Mouse (Mus musculus): ENCODE results near the gene Gstt4. TPM values are rescaled to one million over a fixed set of nuclear protein-coding genes. Genes with fewer than 3 reads are reported as not detected.
"Not testable (repeated sequence)": the region's sequence is repeated elsewhere in the genome, so short reads cannot be mapped to it uniquely, and the experiment has no call there.

The Gstt4 gene
- total RNA-seq, 2 experiments from 2014 or later: not detected

DNA sequence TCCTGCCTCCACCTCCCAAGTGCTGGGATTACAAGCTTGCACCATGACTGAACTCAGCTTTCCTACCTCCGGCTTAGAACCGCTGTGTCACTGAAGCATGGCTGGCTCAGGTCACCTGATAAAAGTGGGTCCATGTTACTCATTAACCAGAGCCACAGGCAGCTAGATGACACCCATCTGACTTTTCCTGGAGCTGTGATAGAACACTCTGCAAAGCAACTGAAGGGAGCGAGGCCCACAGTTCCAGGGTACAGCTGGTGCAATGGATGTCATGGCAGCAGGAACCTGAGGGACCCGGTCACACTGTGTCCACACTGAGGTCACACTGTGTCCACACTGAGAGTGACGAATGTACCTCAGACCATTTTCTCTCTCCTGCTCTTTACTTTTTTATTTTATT lies 32.5 kb downstream of the Gstt4 start:
- DNase-seq: no peak

DNA sequence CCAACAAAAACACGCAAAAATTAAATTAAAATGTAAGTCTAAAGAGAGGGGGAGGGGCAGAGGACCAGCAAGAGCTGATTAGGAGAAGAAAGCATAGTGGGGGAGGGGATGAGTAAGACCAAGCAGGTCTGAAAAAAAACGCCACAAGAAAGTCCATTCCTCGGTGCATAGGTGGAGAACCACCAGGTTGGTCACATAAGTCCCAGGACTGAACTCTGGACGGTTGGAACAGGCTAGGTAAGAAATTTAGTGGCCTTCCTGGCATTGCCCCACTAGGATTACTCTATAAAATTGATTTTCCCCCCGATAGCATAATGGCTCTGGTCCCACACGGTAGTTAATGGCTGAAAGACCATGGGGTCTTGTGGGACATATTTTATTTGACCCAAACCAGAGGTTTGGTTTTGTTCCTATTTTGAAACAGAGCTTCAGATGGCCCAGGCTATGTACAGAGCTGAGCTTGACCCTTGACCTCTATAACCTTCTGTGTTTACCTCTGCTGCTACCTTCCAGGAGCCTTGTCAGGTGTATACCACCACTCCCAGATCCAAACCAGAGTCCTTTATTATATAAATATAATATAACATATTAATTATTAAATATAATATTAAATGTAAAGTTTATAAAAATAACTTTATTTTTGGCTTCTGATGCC lies 33.1 kb downstream of the Gstt4 start:
- no peak for DNase-seq

DNA sequence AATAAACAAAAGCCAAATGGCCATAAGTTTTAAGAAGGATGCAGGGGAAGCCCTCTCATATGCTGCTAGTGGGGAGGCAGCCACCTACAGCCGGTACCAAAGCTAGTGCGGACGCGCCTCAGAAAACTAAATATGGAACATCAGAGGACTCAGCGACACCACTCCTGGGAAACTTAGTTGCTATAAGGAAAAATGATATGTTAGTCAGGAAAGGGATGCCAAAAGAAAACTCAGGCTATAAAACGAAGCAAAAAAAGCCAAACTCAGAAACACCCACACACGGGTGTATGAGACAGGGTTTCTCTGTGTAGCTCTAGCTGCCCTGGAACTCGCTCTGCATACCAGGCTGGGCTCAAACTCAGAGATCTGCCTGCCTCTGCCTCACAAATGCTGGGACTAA lies 34.1 kb downstream of the Gstt4 start:
- no peak for DNase-seq

DNA sequence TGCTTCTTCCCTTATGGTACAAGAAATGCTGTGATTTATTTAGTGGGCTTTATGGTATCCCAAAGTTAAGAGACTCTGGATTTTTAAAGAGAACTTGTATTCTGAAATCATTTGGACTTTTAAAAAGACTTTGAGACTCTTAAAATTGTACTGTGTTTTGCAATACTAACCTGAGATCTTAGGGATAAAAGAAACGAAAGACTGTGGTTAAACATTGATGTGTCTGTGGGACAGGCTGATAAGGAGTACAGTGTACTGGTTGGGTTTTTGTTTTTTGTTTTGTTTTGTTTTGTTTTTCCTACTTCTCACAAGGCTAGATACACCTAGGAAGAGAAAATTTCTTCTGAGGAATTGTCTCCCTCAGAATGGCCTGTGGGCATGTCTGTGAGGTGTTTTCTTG lies 36.9 kb downstream of the Gstt4 start:
- DNase-seq: no peak

DNA sequence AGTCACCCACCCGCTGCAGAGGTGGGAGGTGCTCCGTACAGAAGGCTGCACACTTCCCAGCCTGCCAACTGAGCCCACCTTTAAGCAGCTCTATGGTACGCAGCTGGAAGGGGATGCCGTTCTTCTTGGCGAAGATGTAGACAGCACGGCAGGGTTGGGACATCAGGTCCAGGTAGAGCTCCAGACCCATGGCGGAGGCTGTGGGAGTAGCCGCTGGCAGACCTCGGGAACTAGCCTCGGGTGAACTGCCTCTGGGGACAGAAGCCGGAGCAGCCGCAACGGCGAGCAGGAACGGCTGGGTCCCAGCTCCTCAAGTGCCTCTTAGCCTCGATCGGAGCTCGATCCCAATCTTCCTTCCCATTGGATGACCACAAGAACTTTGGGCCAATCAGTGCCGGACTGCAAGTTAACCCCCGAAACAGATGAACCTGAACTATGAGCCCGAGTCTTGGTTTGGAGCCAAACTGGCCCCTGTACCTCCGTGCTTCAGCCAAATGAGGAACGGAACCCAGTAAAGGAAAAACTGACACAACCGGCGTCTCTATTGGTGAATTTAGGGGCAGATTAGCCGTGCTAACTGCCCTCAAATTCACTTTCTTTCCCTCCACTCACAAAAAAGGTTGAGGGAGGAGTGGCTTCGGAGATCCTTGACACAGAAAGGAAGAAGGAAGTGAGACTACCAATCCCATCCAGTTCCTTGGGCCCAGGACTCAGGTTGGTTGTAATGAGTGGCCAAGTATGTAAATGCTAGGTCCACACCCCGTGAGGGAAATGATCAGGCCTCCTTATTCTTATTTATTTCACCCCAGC lies 41.4 kb downstream of the Gstt4 start, which contains the start of the genes Gm20441 and Gstt3:
Gm20441 (minus strand) TSS at position 186 of the 810 bp plus-strand sequence.
Gstt3 (minus strand) TSS at position 646 of the 810 bp plus-strand sequence.
- DNase-seq: peak; percentile 61

DNA sequence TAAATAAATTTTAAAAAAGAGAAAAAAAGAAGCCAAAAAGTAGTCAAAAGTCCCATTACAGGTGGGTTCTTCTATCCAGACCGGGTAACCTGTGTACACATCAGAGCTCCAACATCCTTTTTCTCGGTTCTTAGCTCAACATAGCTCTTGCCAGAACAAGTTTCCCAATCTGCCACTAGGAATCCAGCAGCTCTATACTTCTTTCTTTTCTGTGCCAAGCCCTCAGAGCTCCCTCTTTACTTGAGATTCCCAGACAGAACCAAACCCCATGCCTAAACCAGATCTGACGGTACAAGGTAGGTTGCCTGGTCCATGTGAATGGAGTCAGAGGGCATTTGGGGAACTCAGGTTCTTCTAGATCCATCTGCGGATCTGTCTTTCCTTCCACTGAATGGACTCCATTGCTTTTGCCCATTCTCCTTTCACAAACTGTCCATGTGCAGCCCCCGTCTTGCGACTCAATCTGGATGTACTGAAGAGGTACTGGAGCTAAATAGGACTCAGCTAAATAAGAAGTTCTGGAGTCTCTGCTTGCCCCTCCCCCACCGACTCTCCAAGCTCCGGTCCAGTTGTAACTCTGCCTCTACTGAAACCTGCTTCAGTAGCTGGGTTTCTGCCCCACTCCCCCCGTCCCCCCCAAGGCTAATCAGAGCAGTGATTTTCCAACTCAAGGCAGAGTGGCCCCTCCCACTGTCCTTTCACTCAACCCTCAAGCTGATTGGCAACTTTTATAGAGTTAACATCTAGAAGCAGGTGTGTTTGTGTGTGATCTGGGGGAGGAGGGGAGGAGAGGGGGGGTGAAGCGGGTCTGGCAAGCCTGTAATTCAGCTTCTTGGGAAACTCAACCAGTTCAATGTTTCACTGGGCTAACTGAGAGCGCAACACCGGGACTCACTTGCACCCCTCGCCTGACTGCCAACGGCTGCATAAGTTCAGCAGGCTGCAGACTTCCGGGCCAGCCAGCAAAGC lies 42.9 kb downstream of the Gstt4 start:
- no peak for DNase-seq

DNA sequence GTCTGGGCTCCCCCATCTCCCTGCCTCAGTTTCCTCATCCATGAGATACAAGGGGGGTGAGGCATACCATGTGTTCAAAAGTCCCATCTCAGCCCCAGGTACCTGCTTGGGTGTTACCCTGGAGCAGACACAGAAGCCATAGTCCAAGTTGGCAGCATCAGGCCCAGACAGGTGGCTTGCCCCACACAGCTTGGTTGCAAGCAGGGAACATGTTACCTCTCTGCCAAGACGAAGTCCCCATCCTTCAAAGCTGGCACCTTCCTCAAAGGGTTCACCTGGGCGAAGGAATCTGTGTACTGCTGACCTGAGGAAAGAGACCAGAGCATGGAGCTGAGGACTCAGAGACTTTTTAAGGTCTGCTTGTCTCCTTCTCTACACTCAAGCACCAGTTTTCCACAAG lies 44.5 kb downstream of the Gstt4 start:
- no peak for DNase-seq

DNA sequence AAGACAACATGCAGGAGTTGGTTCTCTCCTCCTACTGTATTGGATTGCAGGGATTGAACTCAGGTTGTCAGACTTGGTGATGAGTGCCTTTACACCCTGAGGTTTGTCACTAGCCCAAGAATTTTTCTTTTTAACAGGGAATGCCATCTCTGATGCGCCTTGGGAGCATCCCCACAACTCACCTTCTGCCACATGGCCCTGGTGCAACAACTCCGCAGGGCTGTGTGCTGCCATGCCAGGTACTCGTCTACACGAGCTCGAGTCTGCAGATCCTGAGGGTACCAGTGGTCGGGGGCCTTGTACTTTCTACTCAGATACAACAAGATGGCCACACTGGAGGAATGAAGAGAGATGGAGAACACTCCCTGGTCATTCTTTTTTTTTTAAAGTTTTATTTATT lies 45.8 kb downstream of the Gstt4 start:
- no peak for DNase-seq

DNA sequence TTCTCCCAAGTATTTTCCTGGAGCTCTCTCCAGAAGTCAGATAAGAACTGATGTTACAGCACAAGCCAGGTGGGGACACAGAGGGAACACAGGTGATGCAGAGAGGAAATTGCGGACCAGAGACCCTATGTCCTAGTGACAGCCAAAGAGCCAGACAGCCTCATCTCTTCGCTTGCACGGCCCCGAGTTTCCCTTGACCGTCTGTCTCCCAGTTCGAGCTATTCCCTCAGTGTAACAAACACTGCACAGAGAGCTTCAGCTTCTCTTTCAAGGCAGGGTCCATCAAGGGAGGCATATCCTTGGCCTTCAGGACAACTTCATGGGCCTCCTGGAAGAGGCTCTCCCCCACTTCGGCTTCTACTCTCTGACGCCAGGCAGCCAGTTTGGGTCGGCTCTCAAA lies 47.8 kb downstream of the Gstt4 start:
- DNase-seq: no peak

DNA sequence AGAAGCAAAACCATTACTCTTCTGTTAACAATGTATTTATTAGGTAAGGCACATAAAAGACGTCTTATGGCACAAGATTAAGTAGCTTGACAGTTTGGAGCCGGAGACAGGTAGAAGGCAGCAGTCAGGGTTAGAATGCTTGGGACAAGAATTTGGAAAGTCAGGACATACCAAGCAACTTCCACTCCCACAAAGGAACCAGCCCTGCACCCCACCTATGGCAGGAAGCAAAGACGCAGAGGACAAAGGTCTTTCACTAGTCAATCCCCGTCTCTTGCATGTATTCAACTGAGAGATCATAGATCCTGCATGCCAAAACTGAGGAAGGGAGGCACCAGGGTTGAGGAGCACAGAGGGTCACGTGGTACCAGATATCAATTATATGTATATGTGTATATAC lies 48.2 kb downstream of the Gstt4 start:
- DNase-seq: no peak

DNA sequence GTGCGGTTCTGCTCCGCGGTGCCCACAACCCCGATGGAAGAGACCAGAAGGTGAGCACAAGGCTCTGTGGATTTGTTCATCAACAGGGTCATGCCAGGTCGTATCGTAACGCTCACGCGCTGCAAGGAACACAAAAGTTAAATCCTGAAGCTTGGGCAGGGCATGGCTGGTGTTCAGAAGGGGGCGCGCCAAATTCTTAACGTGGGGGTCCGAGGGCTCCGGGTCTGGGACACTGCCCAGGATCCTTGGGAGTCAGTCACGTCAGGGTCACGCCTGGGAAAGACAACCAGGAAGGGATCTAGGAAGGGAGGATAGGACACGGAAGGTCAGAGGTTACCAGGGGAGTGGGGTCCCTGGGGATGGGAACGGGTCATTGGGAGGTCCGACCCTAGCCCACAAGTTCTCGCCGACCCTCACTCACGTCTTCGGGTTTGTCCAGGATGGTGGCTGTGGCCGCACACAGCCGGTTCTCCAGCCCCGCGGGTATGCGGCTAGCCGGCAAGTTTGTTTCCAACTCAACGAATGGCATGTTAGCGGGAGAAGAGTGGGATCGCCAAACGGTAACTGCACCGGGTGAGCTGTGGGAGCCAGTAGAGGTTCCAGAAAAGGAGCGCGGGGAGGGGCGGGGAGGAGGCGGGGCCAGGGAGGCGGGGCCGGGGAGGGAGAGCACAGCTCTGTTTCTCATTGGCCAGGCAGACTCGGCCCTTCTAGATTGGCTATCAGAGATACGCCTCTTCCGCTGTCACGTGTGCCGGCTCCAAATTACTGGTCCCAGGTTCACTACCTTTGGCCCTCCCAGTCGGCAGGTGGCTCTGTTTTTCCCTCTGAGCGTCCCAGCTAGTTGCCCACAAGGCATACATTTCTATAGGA lies 49.3 kb downstream of the Gstt4 start, which contains the start of gene Ddt:
Ddt (minus strand) TSS at position 620 of the 870 bp plus-strand sequence.
- peak; percentile 83 for DNase-seq

DNA sequence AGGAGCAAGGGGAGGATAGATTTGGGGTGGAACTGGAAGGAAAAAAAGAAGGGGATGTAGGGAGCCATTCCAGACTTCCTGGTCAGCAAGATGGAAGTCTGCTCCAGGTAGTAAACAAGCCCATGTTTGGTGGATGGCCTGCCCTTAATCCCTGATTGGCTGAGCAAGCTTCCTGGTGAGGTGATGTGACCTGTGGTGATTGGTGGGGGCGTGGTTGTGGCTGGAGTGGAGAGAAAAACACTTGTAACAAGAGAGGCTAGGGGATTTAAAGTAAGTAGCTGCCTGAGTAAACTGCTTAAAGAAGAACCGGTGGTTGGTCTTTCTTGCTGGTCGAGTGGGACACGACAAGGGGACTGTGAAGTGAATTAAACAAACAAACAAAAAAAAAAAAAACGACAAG lies 54.6 kb downstream of the Gstt4 start:
- not testable (repeated sequence) for DNase-seq

DNA sequence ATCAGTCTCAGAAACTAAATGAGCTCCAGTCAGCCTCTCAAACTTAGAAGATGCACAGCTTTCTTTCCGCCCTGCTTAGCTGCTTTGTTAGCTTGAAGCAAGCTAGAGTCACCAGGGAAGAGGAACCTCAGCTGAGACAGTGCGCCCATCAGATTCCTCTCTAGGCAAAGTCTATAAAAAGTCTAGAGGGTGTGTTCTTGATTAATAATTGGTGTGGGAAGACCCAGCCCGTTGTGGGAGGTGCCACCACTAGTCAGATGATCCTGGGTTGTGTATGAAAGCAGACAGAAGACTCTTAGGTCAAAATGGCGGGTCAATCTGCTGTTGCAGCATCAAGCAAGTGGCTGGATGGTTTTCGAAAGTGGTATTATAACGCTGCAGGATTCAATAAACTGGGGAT lies 55.5 kb downstream of the Gstt4 start:
- no peak for DNase-seq

Other genes with a start within 250 kb of the Gstt4 start
- 1 to 10 TPM; 5.8 to 7.0 TPM for gene Ggt5, start 233.2 kb downstream of the Gstt4 start, total RNA-seq (2021)
- gene Susd2, start 178.5 kb downstream of the Gstt4 start, total RNA-seq (2021): 1 to 10 TPM; 2.6 to 3.3 TPM
- gene Cabin1, start 58.2 kb downstream of the Gstt4 start, total RNA-seq (2021): 10 to 100 TPM; 11.7 to 18.7 TPM
- 10 to 100 TPM; 26.9 to 35.6 TPM for gene Ddt, start 49.1 kb downstream of the Gstt4 start, total RNA-seq (2021)
- gene Gm20441, start 41.6 kb downstream of the Gstt4 start, total RNA-seq (2021): not detected
- 1 to 10 TPM; 6.0 to 6.3 TPM for gene Gstt3, start 41.1 kb downstream of the Gstt4 start, total RNA-seq (2021)
- 10 to 100 TPM; 12.0 to 12.5 TPM for gene Gstt1, start 24.0 kb downstream of the Gstt4 start, total RNA-seq (2021)
- 1 to 10 TPM; 7.1 to 8.4 TPM for gene Gstt2, start 14.9 kb upstream of the Gstt4 start, total RNA-seq (2021)
- 100 to 1,000 TPM; 146 to 148 TPM for gene Mif, start 37.7 kb upstream of the Gstt4 start, total RNA-seq (2021)
- under 1 TPM in 1 of 2 experiments, not detected in 1; 0.27 TPM for gene Derl3, start 70.9 kb upstream of the Gstt4 start, total RNA-seq (2021)
- 10 to 100 TPM; 30.5 to 39.1 TPM for gene Smarcb1, start 99.1 kb upstream of the Gstt4 start, total RNA-seq (2021)
- gene Chchd10, start 110.6 kb upstream of the Gstt4 start, total RNA-seq (2021): 100 to 1,000 TPM; 592 to 715 TPM
- 1 to 10 TPM; 5.1 to 7.4 TPM for gene Mmp11, start 114.0 kb upstream of the Gstt4 start, total RNA-seq (2021)
- gene Gm867, start 118.1 kb upstream of the Gstt4 start, total RNA-seq (2021): under 1 TPM in 1 of 2 experiments, not detected in 1; 0.27 TPM
- gene Vpreb3, start 120.5 kb upstream of the Gstt4 start, total RNA-seq (2021): 1 to 10 TPM in 1 of 2 experiments, not detected in 1; 1.1 TPM
- gene Gm5134, start 132.0 kb upstream of the Gstt4 start, total RNA-seq (2021): not detected
- 10 to 100 TPM in 1 of 2 experiments, 1 to 10 TPM in 1; 9.5 to 10.3 TPM for gene Zfp280b, start 210.1 kb upstream of the Gstt4 start, total RNA-seq (2021)

Measured in gastrocnemius, postnatal 10 days (tissue).